Mouse (Mus musculus) c-Kit-negative CD71-positive TER-119-positive erythroid progenitor cells, embryonic 14.5 days (primary cell): Measurements from ENCODE around the gene Gm20422.
"Not testable (repeated sequence)": the region's sequence is repeated elsewhere in the genome, so short reads cannot be mapped to it uniquely, and the experiment has no call there.

Experiments
- DNase-seq: peaks from one replicate; pipeline ENCODE4 v3.0.0-alpha.2; 2013; ENCODE audit warnings: low read depth, low spot score

Gene Gm20422

DNA sequence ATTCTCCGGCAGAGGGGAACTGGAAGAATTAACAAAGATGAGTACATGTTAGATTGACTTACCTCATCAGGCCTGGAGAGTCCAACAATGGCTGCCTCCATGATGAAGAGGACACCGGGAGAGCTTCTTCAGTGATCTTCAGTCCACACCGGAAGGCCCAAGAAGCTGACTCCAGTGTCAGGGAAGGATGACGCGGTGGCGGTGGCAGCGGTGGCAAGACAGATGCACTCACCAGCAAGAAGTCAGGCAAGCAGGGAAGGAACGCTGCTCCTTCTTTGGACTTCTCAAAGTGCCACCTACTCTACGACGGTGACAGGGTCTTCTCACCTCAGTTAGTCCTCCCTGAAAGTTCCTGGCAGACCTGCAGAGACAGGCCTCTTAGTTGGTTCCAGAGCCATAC is 64.1 kb downstream of the Gm20422 start, which contains the start of gene Zfp869:
Zfp869 (minus strand) TSS at position 101 of the 400 bp plus-strand sequence.
- not testable (repeated sequence) for DNase-seq

DNA sequence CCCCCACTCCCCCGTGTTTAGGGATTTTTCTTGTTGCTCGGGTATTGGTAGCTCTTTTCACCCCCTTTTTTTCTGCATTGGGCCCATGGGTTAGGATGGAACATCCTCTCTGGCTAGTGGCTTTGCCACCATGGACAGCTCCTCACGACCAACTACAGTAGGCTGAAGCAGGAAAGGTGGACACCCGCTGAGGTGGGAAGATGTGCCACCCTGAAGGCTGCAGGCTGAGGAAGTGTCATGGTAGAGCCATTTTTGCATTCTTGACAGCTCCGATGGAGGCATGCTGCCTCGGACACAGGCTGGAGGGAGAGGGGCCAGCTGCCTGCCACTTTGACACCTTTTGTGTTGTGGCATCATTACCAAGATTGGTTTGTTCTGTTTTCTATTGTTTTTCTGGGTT is 72.9 kb downstream of the Gm20422 start:
- DNase-seq: no peak
